Mouse (Mus musculus) thymus, adult 2 months (tissue): ENCODE results near the gene Gm3404.

ENCODE experiments used
- CTCF ChIP-seq: fragments of 200-500 bp; IDR thresholded peaks from 2 replicates; pipeline ENCODE4 v1.5.1; 2012; ENCODE audit warnings: mild to moderate bottlenecking, control low read depth, low read length, moderate library complexity, borderline replicate concordance; ENCODE audit not compliant: control insufficient read depth, poor library complexity, insufficient read depth; ENCODE audit errors: extremely low read depth
- POLR2A ChIP-seq: fragments of 200-500 bp; IDR thresholded peaks from 2 replicates; pipeline ENCODE4 v1.6.1; 2012; ENCODE audit warnings: mild to moderate bottlenecking, low read length, control low read depth, moderate library complexity; ENCODE audit not compliant: control insufficient read depth, poor library complexity, insufficient read depth; ENCODE audit errors: extremely low read depth

- no peak for TF ChIP-seq CTCF
- TF ChIP-seq POLR2A: no peak
Measured at GRCm38 (mm10) chr5:146564259-146564658, 38.7 kb downstream of the Gm3404 start.
